Mouse (Mus musculus) small intestine, adult 2 months (tissue): ENCODE measurements around the gene Sdc4.

Source experiments
- CTCF ChIP-seq: fragments of 200-500 bp; IDR thresholded peaks from 2 replicates; pipeline ENCODE4 v1.5.1; 2012; ENCODE audit warnings: low read depth, mild to moderate bottlenecking, control low read depth, inconsistent platforms, low read length, moderate library complexity, mixed read lengths; ENCODE audit not compliant: insufficient replicate concordance, insufficient read length; ENCODE audit errors: extremely low read depth
- POLR2A ChIP-seq: fragments of 200-500 bp; IDR thresholded peaks from 2 replicates; pipeline ENCODE4 v1.6.1; 2012; ENCODE audit warnings: low read depth, mild to moderate bottlenecking, control low read depth, inconsistent platforms, low read length, moderate library complexity

GRCm38 (mm10) chr2:164458535-164458934 lies 14.8 kb upstream of the Sdc4 start:
- TF ChIP-seq CTCF: no peak
- TF ChIP-seq POLR2A: no peak
